Mouse (Mus musculus) heart, embryonic 10.5 days (tissue): ENCODE data around the gene Nr0b2. TPM values are rescaled to one million over a fixed set of nuclear protein-coding genes. Genes with fewer than 3 reads are reported as not detected.

Experiments used
- DNase-seq: peaks from one replicate; pipeline ENCODE4 v3.0.0-alpha.2; 2017; ENCODE audit warnings: low spot score
- H3K27ac ChIP-seq: fragments of 300-500 bp; sonication (generic); 2 replicates; pipeline ENCODE4 v1.5.1; 2016; ENCODE audit warnings: mild to moderate bottlenecking
- H3K27me3 ChIP-seq: fragments of 300-500 bp; sonication (generic); 2 replicates; pipeline ENCODE4 v1.6.1; 2016; ENCODE audit warnings: mild to moderate bottlenecking; ENCODE audit not compliant: poor library complexity, insufficient read depth, severe bottlenecking
- H3K36me3 ChIP-seq: fragments of 300-500 bp; sonication (generic); 2 replicates; pipeline ENCODE4 v1.6.1; 2016; ENCODE audit warnings: mild to moderate bottlenecking, moderate library complexity
- H3K4me1 ChIP-seq: fragments of 300-500 bp; sonication (generic); 2 replicates; pipeline ENCODE4 v1.6.1; 2016; ENCODE audit warnings: mild to moderate bottlenecking
- H3K4me3 ChIP-seq: fragments of 300-500 bp; sonication (generic); 2 replicates; pipeline ENCODE4 v1.5.1; 2016; ENCODE audit warnings: mild to moderate bottlenecking, moderate library complexity
- H3K9me3 ChIP-seq: fragments of 300-500 bp; sonication (generic); 2 replicates; pipeline ENCODE4 v1.6.1; 2016; ENCODE audit warnings: mild to moderate bottlenecking, moderate library complexity
- WGBS: fragments of 180-500 bp; shearing (Covaris S2); methylation state at CpG from one replicate; pipeline ENCODE4 v1.1.7; 2016; 5-methylcytosine and 5-hydroxymethylcytosine counted together
- polyA plus RNA-seq: library from polyadenylated mRNA; unstranded; fragments of >200 nt; fragmentation: Nextera tagmentation; extraction: Ambion mirVana; gene quantifications from 2 replicates; pipeline ENCODE4 v1.2.1, GENCODE M21; 2016

Gene Nr0b2
- polyA plus RNA-seq, 1 experiment from 2014 or later = 4.9 TPM

- 57% methylated on average over 10 of the region's 10 CpGs for WGBS
- DNase-seq = no peak
- Histone ChIP-seq H3K36me3 (no peaks in the 10 kb centered on the region), H3K27ac (no peak overlapping the region), H3K4me1 (peaks cover 4% of the 10 kb centered on the region; the same call in 1 of the 2 replicates), H3K4me3 (no peak overlapping the region), H3K9me3 (no peaks in the 10 kb centered on the region), H3K27me3 (no peaks in the 10 kb centered on the region)
Measured at GRCm38 (mm10) chr4:133570066-133570466, 16.9 kb downstream of the Nr0b2 start.

GRCm38 (mm10) chr4:133574070-133574842 lies 21.1 kb downstream of the Nr0b2 start, which contains the start of gene Gpatch3:
TSS of gene Gpatch3 (plus strand) at chr4:133574745.
- H3K4me3 ChIP-seq = peak within 1 kb of the TSS; percentile 94
- peak; percentile 95 for DNase-seq
- 7% methylated on average over 44 of the region's 44 CpGs for WGBS
- no peaks in the 10 kb centered on the region for H3K27me3 ChIP-seq
- H3K27ac ChIP-seq = peak within 1 kb of the TSS; percentile 89
- peaks cover 16% of the 10 kb centered on the region for H3K36me3 ChIP-seq
- H3K9me3 ChIP-seq = no peaks in the 10 kb centered on the region
- peaks cover 12% of the 10 kb centered on the region for H3K4me1 ChIP-seq

- Histone ChIP-seq H3K36me3 (peaks cover 21% of the 10 kb centered on the region), H3K27me3 (no peaks in the 10 kb centered on the region), H3K4me1 (peaks cover 12% of the 10 kb centered on the region), H3K27ac (peak overlapping the region; percentile 89), H3K4me3 (peak overlapping the region; percentile 94), H3K9me3 (no peaks in the 10 kb centered on the region)
- WGBS = under 1% methylated on average over 41 of the region's 41 CpGs
- DNase-seq = no peak
Measured at GRCm38 (mm10) chr4:133574843-133575202, 21.6 kb downstream of the Nr0b2 start.

GRCm38 (mm10) chr4:133577983-133578382 lies 24.8 kb downstream of the Nr0b2 start:
- Histone ChIP-seq H3K9me3 (no peaks in the 10 kb centered on the region), H3K36me3 (peaks cover 47% of the 10 kb centered on the region), H3K27ac (no peak overlapping the region), H3K27me3 (no peaks in the 10 kb centered on the region), H3K4me3 (no peak overlapping the region), H3K4me1 (peaks cover 12% of the 10 kb centered on the region)
- no peak for DNase-seq
- WGBS = 81% methylated on average over 12 of the region's 12 CpGs

GRCm38 (mm10) chr4:133583690-133584058 lies 30.5 kb downstream of the Nr0b2 start:
- H3K36me3 ChIP-seq = peaks cover 66% of the 10 kb centered on the region
- 53% methylated on average over 6 of the region's 6 CpGs for WGBS

GRCm38 (mm10) chr4:133584059-133584951 lies 31.1 kb downstream of the Nr0b2 start, which contains the start of gene Gpn2:
TSS of gene Gpn2 (plus strand) at chr4:133584362.
- 2% methylated on average over 65 of the region's 65 CpGs for WGBS
- DNase-seq = peak; percentile 93
- Histone ChIP-seq H3K4me3 (peak within 1 kb of the TSS; percentile 99), H3K36me3 (peaks cover 66% of the 10 kb centered on the region), H3K4me1 (peaks cover 15% of the 10 kb centered on the region), H3K27ac (peak within 1 kb of the TSS; percentile 90), H3K27me3 (no peaks in the 10 kb centered on the region), H3K9me3 (no peaks in the 10 kb centered on the region)

More at GRCm38 (mm10) chr4:133583690-133584058, 30.5 kb downstream of the Nr0b2 start:
- no peaks in the 10 kb centered on the region for H3K9me3 ChIP-seq
- DNase-seq = no peak
- no peaks in the 10 kb centered on the region for H3K27me3 ChIP-seq
- peaks cover 15% of the 10 kb centered on the region for H3K4me1 ChIP-seq
- H3K27ac ChIP-seq = peak overlapping the region; percentile 90
- peak overlapping the region; percentile 99 for H3K4me3 ChIP-seq

GRCm38 (mm10) chr4:133592570-133592969 lies 39.4 kb downstream of the Nr0b2 start:
- Histone ChIP-seq H3K27ac (no peak overlapping the region), H3K9me3 (no peaks in the 10 kb centered on the region), H3K36me3 (peaks cover 49% of the 10 kb centered on the region), H3K4me3 (no peak overlapping the region), H3K4me1 (peaks cover 17% of the 10 kb centered on the region), H3K27me3 (no peaks in the 10 kb centered on the region)
- 33% methylated on average over 7 of the region's 7 CpGs for WGBS
- no peak for DNase-seq

- no peaks in the 10 kb centered on the region for H3K9me3 ChIP-seq
- peaks cover 24% of the 10 kb centered on the region for H3K4me1 ChIP-seq
- 47% methylated on average over 7 of the region's 7 CpGs for WGBS
- no peak overlapping the region for H3K4me3 ChIP-seq
- DNase-seq = no peak
- peaks cover 28% of the 10 kb centered on the region for H3K27me3 ChIP-seq
- peak overlapping the region; percentile 36; the same call in 1 of the 2 replicates for H3K27ac ChIP-seq
- H3K36me3 ChIP-seq = peaks cover 20% of the 10 kb centered on the region
Measured at GRCm38 (mm10) chr4:133595538-133595937, 42.4 kb downstream of the Nr0b2 start.

GRCm38 (mm10) chr4:133596084-133596483 lies 42.9 kb downstream of the Nr0b2 start:
- WGBS = 76% methylated on average over 6 of the region's 6 CpGs
- no peak overlapping the region for H3K4me3 ChIP-seq
- H3K9me3 ChIP-seq = no peaks in the 10 kb centered on the region

GRCm38 (mm10) chr4:133598616-133599015 lies 45.4 kb downstream of the Nr0b2 start:
- Histone ChIP-seq H3K27ac (no peak overlapping the region), H3K4me3 (no peak overlapping the region), H3K27me3 (peaks cover 57% of the 10 kb centered on the region), H3K4me1 (peaks cover 25% of the 10 kb centered on the region), H3K36me3 (peaks cover 2% of the 10 kb centered on the region), H3K9me3 (no peaks in the 10 kb centered on the region)
- 48% methylated on average over 4 of the region's 4 CpGs for WGBS
- no peak for DNase-seq

More at GRCm38 (mm10) chr4:133596084-133596483, 42.9 kb downstream of the Nr0b2 start:
- Histone ChIP-seq H3K4me1 (peaks cover 24% of the 10 kb centered on the region), H3K27me3 (peaks cover 31% of the 10 kb centered on the region), H3K27ac (no peak overlapping the region), H3K36me3 (peaks cover 15% of the 10 kb centered on the region)
- DNase-seq = no peak

- Histone ChIP-seq H3K27me3 (peaks cover 58% of the 10 kb centered on the region), H3K27ac (peak overlapping the region; percentile 56; the same call in 1 of the 2 replicates), H3K4me1 (peaks cover 25% of the 10 kb centered on the region), H3K36me3 (peaks cover 6% of the 10 kb centered on the region), H3K4me3 (peak overlapping the region; percentile 70), H3K9me3 (no peaks in the 10 kb centered on the region)
- WGBS = 22% methylated on average over 7 of the region's 7 CpGs
- DNase-seq = no peak
Measured at GRCm38 (mm10) chr4:133599116-133599515, 45.9 kb downstream of the Nr0b2 start.

GRCm38 (mm10) chr4:133599571-133600073 lies 46.4 kb downstream of the Nr0b2 start:
- Histone ChIP-seq H3K4me3 (peak overlapping the region; percentile 70), H3K4me1 (peaks cover 25% of the 10 kb centered on the region), H3K9me3 (no peaks in the 10 kb centered on the region), H3K27ac (peak overlapping the region; percentile 56; the same call in 1 of the 2 replicates), H3K27me3 (peaks cover 58% of the 10 kb centered on the region), H3K36me3 (peaks cover 8% of the 10 kb centered on the region)
- peak; percentile 95 for DNase-seq
- WGBS = under 1% methylated on average over 50 of the region's 50 CpGs
